Mouse (Mus musculus) testis, adult 2 months (tissue): ENCODE results near the gene Denr.

Experiments used
- CTCF ChIP-seq: fragments of 200-500 bp; IDR thresholded peaks from 2 replicates; pipeline ENCODE4 v1.5.1; 2012; ENCODE audit warnings: low read depth, mild to moderate bottlenecking, inconsistent platforms, low read length, moderate library complexity; ENCODE audit not compliant: control insufficient read depth, insufficient read depth, insufficient replicate concordance
- POLR2A ChIP-seq: fragments of 200-500 bp; IDR thresholded peaks from 2 replicates; pipeline ENCODE4 v1.6.1; 2012; ENCODE audit warnings: low read depth, mild to moderate bottlenecking, inconsistent platforms, low read length, moderate library complexity; ENCODE audit not compliant: control insufficient read depth

DNA sequence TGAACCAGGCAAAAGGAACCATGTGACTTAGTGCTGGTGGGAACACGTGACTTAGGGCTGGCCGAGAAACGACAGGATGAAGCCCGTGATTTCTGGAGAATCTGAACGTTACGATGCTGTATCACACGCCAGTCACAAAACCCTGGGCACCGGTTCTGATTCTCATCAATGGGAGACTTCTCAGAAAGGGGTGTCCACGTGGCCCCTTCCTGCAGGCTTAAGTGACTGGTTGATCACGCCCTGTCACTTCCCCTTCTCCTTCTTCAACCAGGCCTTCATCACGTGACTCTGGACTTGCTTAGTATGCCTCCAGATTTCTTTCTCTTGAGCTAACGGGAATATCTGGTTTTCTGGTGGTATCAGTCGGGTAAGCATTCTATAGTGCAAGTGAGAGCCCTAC, 9.6 kb upstream of the Denr start:
- no peak for TF ChIP-seq POLR2A
- no peak for TF ChIP-seq CTCF
